Mouse (Mus musculus): ENCODE measurements around the gene Vangl1. TPM values are rescaled to one million over a fixed set of nuclear protein-coding genes. Genes with fewer than 3 reads are reported as not detected.

Gene Vangl1
- polyA plus RNA-seq, 1 experiment from 2014 or later = 15.1 TPM

DNA sequence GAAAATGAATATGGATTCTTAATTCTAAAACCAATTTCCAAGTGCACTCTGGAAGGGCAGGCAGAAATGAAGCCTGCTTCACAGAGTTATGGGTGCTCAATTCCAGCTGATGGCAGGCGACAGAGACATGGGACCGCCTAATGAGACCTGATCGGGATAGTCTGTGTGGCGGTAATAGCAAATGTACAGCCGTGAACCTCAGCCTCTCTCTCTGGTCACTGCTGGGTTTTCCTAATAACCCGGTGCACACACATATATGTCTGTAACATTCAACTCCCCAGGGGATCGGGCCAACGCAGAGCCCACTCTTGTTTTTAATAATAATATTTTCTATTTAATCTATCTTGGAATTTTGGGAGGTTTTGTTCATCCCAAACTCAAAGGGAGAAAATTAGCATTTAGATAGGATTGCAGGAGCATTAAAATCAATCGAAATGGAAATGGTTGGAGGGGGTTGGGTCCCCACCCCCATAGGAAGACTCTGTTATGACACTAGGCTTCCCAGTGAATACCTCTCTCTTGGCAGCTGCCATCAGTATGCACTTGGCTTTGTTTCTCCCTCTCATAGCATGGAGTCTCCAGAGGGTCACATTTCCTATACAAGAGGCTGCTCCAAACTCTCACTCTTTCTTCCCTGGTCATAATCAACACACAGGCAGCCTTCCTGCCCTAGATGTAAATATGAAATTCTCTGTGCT, 72.7 kb downstream of the Vangl1 start:
- H3K4me2 ChIP-seq (replicated peaks) = no peak overlapping the region
- no peaks in the 10 kb centered on the region for H3K36me3 ChIP-seq
- WGBS = 92% methylated on average over 9 of the region's 9 CpGs
- ATAC-seq = no peak
- H3K27me3 ChIP-seq (replicated peaks) = no peaks in the 10 kb centered on the region
- H3K9me3 ChIP-seq = no peaks in the 10 kb centered on the region
- H3K4me1 ChIP-seq (replicated peaks) = peaks cover 9% of the 10 kb centered on the region
- no peak overlapping the region for H3K27ac ChIP-seq
- no peak overlapping the region for H3K9ac ChIP-seq
- H3K4me3 ChIP-seq (replicated peaks) = no peak overlapping the region

DNA sequence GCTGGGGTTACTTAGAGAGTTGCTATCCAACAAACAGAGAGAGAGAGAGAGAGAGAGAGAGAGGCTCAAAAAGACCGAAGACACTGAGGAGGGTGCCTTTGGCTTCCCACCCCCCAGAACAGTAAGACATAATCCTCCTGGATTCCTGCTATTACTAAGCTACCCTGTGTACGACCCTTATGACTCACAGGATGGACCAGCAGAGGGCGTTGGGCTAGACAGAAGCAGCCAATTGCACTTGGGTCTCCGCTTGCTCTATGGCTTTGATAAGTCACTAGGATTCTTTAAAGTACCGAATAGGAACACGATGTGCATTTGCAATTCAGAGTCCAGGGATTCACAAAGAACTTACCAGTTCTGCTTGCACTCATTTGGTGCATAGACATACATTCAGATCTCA, 74.0 kb downstream of the Vangl1 start:
- no peak for ATAC-seq
- H3K36me3 ChIP-seq = no peaks in the 10 kb centered on the region
- H3K27ac ChIP-seq = no peak overlapping the region
- H3K4me3 ChIP-seq (replicated peaks) = no peak overlapping the region
- no peaks in the 10 kb centered on the region for H3K9me3 ChIP-seq
- H3K9ac ChIP-seq = no peak overlapping the region
- no peak overlapping the region for H3K4me2 ChIP-seq (replicated peaks)
- no peaks in the 10 kb centered on the region for H3K27me3 ChIP-seq (replicated peaks)
- H3K4me1 ChIP-seq (replicated peaks) = peaks cover 3% of the 10 kb centered on the region
- 68% methylated on average over 6 of the region's 6 CpGs for WGBS

DNA sequence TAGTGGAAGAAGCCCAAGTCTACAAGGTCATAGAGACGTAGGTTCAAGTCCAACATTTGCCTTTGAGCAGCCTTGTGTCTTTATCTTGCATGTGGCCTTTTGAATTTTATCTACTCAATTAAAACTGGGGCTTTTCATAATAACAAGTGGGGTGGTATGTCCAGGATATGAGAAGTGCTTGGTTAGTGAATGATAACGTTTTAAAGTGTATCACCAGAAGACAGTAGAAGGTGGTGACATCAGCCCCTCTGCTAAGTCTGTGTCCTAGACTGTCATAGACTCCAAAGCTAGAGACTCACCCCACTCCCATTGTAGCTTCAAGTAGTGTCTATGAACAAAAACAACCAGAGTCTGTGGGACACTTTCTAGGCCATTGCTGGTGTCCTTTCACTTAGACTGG, 76.3 kb downstream of the Vangl1 start:
- Histone ChIP-seq H3K27me3 (replicated peaks) (no peaks in the 10 kb centered on the region), H3K27ac (no peak overlapping the region), H3K4me3 (replicated peaks) (no peak overlapping the region), H3K4me1 (replicated peaks) (no peaks in the 10 kb centered on the region), H3K9me3 (no peaks in the 10 kb centered on the region), H3K4me2 (replicated peaks) (no peak overlapping the region), H3K9ac (no peak overlapping the region), H3K36me3 (no peaks in the 10 kb centered on the region)
- 85% methylated on average over 2 of the region's 2 CpGs for WGBS
- no peak for ATAC-seq

DNA sequence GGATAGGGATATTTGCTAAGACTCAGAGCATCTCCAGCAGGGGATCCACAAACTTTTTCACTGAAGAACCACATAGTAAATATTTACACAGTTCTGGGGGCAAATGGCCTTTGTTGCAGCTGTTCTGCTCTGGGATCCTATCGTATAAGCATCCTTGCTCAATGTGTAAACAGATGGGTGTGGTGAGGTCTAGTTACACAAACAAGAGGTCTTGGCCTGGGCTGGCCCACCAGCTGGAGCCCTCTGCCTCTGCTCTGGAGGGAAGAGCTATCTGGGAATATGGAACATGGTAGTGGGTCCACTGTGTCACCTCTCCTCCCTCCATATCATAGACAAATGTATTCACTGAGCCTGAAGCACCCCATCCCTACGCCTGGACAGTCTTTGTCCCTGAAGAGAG, 77.4 kb downstream of the Vangl1 start:
- Histone ChIP-seq H3K9ac (no peak overlapping the region), H3K9me3 (no peaks in the 10 kb centered on the region), H3K4me1 (replicated peaks) (no peaks in the 10 kb centered on the region), H3K4me2 (replicated peaks) (no peak overlapping the region), H3K27me3 (replicated peaks) (no peaks in the 10 kb centered on the region), H3K4me3 (replicated peaks) (no peak overlapping the region), H3K36me3 (no peaks in the 10 kb centered on the region), H3K27ac (no peak overlapping the region)
- ATAC-seq = peak; percentile 63
- WGBS = 47% methylated on average over 2 of the region's 2 CpGs

DNA sequence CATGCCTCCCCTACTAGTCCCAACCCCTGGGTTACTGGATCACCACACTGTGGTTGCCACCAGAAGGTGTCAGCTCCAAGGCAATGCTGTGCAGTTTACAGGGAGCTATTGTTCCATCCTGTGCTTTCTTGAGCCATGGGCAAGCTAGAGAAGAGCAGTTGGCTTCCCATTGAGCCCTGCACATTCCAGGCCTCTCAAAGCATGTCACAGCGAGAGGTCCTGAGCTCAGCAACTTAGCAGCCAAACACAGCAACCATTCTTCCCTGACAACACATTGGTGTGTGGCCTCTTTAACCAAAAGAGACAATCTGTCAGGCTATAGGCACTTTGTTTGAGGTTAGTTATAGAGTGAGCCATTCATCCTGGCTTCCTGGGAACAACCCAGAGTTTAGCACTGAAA, 78.9 kb downstream of the Vangl1 start:
- Histone ChIP-seq H3K9ac (no peak overlapping the region), H3K27me3 (replicated peaks) (no peaks in the 10 kb centered on the region), H3K27ac (no peak overlapping the region), H3K4me1 (replicated peaks) (no peaks in the 10 kb centered on the region), H3K4me2 (replicated peaks) (no peak overlapping the region), H3K9me3 (no peaks in the 10 kb centered on the region), H3K36me3 (no peaks in the 10 kb centered on the region), H3K4me3 (replicated peaks) (no peak overlapping the region)
- 79% methylated on average over 1 of the region's 1 CpGs for WGBS
- ATAC-seq = no peak

DNA sequence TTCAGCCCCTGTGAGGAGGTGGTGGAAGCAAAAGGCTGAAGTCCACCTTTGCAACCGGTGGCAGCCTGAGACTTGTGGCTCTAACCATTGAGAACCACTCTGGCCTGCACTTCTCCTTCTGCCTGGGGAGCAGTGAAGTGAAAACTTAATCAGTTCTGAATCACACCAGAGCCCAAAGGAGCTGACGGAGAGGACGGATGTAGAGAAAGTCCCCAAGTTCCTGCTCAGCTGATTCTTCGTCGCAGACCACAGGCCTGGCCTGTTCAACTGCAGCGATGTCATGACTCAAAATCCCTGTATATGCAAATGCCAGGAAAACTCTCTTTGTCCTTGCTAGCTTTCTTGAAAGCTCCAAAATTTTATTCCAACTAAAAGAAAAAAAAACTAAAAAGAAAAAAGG, 80.8 kb downstream of the Vangl1 start:
- ATAC-seq = no peak
- Histone ChIP-seq H3K9me3 (no peaks in the 10 kb centered on the region), H3K4me1 (replicated peaks) (no peaks in the 10 kb centered on the region), H3K27me3 (replicated peaks) (no peaks in the 10 kb centered on the region), H3K36me3 (no peaks in the 10 kb centered on the region), H3K27ac (no peak overlapping the region), H3K4me3 (replicated peaks) (no peak overlapping the region), H3K4me2 (replicated peaks) (no peak overlapping the region), H3K9ac (no peak overlapping the region)
- 81% methylated on average over 6 of the region's 6 CpGs for WGBS

DNA sequence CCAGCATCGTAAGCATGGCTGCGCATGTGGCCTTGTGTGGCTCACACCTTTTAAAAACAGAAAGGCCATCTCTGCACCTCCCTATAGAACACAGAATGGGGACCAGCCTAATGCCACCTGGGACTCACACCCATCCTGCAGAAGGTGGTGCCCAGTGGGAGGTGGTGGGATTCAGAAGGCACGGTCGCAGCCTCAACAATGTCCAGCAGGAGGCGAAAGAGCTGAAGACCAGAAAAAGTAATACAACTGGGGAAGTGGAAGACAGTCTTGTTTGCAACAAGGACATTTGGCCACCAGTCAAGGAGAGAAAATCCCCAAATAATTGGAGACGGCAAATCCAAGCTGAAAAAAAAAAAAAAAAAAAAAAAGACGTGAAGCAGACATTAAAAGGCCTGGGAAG, 82.4 kb downstream of the Vangl1 start:
- Histone ChIP-seq H3K9me3 (no peaks in the 10 kb centered on the region), H3K27me3 (replicated peaks) (no peaks in the 10 kb centered on the region), H3K9ac (no peak overlapping the region), H3K27ac (no peak overlapping the region), H3K4me1 (replicated peaks) (no peaks in the 10 kb centered on the region), H3K4me3 (replicated peaks) (no peak overlapping the region), H3K36me3 (no peaks in the 10 kb centered on the region), H3K4me2 (replicated peaks) (no peak overlapping the region)
- 74% methylated on average over 7 of the region's 7 CpGs for WGBS
- no peak for ATAC-seq

DNA sequence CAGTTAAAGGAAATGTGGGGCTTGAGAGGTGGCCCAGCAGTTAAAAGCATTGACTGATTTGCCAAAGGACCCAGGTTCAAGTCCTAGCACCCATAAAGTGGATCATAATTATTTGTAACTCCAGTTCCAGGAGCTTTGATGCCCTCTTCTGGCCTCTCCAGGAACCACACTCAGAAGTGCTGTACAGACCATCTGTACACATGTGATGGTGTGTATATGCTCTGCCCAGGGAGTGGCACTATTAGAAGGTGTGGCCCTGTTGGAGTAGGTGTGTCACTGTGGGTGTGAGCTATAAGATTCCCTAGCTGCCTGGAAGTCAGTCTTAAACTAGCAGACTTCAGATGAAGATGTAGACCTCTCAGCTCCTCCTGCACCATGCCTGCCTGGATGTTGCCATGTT, 83.5 kb downstream of the Vangl1 start:
- H3K9ac ChIP-seq = no peak overlapping the region
- H3K4me1 ChIP-seq (replicated peaks) = no peaks in the 10 kb centered on the region
- H3K4me3 ChIP-seq (replicated peaks) = no peak overlapping the region
- H3K4me2 ChIP-seq (replicated peaks) = no peak overlapping the region
- H3K36me3 ChIP-seq = no peaks in the 10 kb centered on the region
- H3K9me3 ChIP-seq = no peaks in the 10 kb centered on the region
- H3K27me3 ChIP-seq (replicated peaks) = no peaks in the 10 kb centered on the region
- ATAC-seq = no peak
- H3K27ac ChIP-seq = no peak overlapping the region

DNA sequence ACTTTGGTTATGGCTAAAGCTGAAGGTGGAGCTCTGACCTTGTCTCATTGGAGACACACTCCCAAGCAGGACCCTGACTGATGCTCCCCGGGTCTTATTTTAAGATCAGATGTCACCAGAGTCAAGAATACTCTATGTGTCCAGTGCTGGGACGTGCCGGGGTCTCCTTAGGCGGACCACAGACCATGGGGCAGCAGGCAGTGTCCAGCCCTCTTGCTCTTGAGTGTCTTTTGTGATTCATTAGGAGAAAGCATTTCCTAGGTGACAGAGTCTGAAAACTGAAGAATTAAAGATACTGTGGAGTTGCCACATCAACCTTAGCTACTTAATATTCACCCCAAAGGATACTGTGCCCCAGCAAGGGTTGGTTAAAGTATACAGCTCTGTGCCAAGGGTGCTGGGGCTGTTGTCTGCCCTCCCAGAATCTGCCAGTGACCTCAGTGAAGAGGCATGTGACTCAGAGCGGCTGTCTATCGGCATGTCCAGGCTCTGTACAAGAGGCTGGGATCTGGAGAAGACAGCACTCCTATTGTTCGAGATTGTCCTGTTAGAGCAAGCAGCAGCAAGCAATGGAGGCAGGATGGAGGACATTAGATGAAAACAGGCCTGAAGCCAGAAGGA, 92.4 kb downstream of the Vangl1 start:
- Histone ChIP-seq H3K4me1 (replicated peaks) (no peaks in the 10 kb centered on the region), H3K4me2 (replicated peaks) (no peak overlapping the region), H3K27me3 (replicated peaks) (no peaks in the 10 kb centered on the region), H3K27ac (no peak overlapping the region), H3K9ac (no peak overlapping the region), H3K36me3 (no peaks in the 10 kb centered on the region), H3K9me3 (no peaks in the 10 kb centered on the region), H3K4me3 (replicated peaks) (no peak overlapping the region)
- WGBS = 76% methylated on average over 7 of the region's 7 CpGs
- ATAC-seq = no peak

DNA sequence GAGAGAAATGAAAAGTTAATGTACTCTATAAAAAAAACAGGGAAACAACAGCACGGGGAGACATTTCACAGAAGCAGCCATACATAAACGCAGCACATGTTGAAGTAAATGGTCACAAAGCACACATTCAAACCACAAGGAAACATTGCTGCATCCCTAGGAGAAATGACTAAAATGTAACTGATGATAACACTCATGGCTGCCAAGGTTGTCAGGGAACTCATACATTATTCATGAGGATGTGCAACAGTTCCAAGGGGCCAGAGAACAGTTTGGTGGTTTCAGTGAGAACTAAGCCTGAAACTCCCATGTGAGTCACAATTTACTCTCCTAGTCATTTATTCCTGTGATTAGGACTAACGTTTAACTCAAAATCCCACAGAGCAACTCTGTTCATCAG, 96.3 kb downstream of the Vangl1 start:
- no peak for ATAC-seq
- 63% methylated on average over 3 of the region's 3 CpGs for WGBS

DNA sequence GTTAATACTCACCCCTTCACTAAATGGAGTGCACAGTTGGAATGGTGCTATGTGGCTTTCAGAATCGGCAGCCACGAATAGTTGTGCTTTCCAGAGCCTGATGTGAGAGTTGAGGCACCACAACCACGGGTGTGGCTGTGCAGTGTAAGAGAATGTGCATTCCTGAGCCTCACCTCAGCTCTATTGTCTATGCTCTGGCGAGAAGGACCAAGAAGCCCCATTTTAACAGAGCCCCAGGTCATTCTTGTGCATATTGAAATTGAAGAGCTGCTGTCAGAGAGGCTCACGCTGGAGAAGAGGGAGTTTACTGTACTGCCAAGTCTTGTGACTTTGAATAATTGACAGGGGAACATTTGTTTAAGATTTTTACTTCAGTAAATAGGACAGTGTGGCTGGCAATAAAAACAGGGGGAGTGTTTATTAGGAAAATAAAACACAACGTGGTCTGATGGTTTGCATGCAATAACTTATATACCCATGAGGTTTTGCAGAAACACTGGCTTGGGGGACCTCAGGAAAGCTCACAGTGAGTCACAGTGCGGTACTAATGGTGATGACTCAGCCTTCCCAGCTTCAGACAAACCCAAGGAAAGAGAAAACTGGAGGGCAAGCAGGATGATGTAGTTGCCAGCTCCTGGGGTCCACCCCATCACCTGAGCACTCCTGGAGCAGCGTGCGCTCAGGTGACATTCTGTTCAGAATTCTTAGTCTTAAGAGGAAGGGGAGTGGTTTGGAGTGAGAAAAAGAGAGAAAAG, 100.5 kb downstream of the Vangl1 start:
- WGBS = 62% methylated on average over 9 of the region's 9 CpGs
- Histone ChIP-seq H3K4me3 (replicated peaks) (no peak overlapping the region), H3K9me3 (no peaks in the 10 kb centered on the region), H3K27me3 (replicated peaks) (no peaks in the 10 kb centered on the region), H3K4me1 (replicated peaks) (no peaks in the 10 kb centered on the region), H3K36me3 (no peaks in the 10 kb centered on the region), H3K9ac (no peak overlapping the region), H3K27ac (no peak overlapping the region), H3K4me2 (replicated peaks) (no peak overlapping the region)
- ATAC-seq = no peak

More for the DNA sequence above, 96.3 kb downstream of the Vangl1 start:
- no peaks in the 10 kb centered on the region for H3K36me3 ChIP-seq
- no peak overlapping the region for H3K4me3 ChIP-seq (replicated peaks)
- H3K4me2 ChIP-seq (replicated peaks) = no peak overlapping the region
- H3K9ac ChIP-seq = no peak overlapping the region
- no peaks in the 10 kb centered on the region for H3K4me1 ChIP-seq (replicated peaks)
- no peaks in the 10 kb centered on the region for H3K27me3 ChIP-seq (replicated peaks)
- no peak overlapping the region for H3K27ac ChIP-seq
- H3K9me3 ChIP-seq = no peaks in the 10 kb centered on the region
